Mouse (Mus musculus) olfactory bulb, adult 2 months (tissue): ENCODE measurements around the gene Carhsp1.

ENCODE experiments used
- CTCF ChIP-seq: fragments of 200-500 bp; IDR thresholded peaks from 2 replicates; pipeline ENCODE4 v1.5.1; 2012; ENCODE audit warnings: low read depth, mild to moderate bottlenecking, low read length, moderate library complexity; ENCODE audit not compliant: insufficient read depth
- POLR2A ChIP-seq: fragments of 200-500 bp; IDR thresholded peaks from 2 replicates; pipeline ENCODE4 v1.6.1; 2012; ENCODE audit warnings: mild to moderate bottlenecking, low read depth, low read length, moderate library complexity; ENCODE audit not compliant: insufficient read depth

DNA sequence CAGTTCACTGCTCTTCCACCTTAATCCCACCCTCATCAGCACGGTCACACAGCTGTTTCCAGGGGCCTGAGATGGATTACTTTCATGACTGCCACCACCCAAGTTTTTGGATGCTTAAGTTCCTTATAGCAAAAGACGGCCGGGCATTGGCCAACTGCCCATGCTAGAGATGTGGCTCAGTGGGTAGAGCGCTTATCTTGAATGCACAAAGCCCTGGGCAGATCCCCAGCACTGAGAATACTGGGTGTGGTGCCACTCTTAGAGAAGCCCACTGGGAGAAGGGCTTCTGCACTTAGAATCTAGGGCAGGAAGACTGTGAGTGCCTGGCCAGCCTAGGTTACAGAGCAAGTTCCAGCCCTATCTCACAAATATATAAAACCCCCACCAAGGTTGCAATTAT, 6.7 kb upstream of the Carhsp1 start:
- TF ChIP-seq CTCF, result no peak
- TF ChIP-seq POLR2A, result no peak
